Mouse (Mus musculus): ENCODE results near the gene Fxyd2.

GRCm38 (mm10) chr9:45376427-45376826, 23.0 kb upstream of the Fxyd2 start:
- TF ChIP-seq GATA1 (IDR thresholded peaks at IDR 0.05; ENCODE audit: borderline replicate concordance, low read length), result no peak
- TF ChIP-seq FLI1 (IDR thresholded peaks at IDR 0.05; ENCODE audit: low read length), result no peak

Measured in megakaryocyte, embryonic 14.5 days (primary cell).